7 mouse cellular contexts compared by ENCODE assay signal in genomic region chr4:134453619-134454400, GRCm38 (mm10). TPM values are rescaled to one million over a fixed set of nuclear protein-coding genes. Genes with fewer than 3 reads are reported as not detected.
DNase-seq lines count a peak whose midpoint lies in the region.

No protein-coding gene starts in this region.

- no peaks in the 10 kb centered on the region for H3K9me3 ChIP-seq in embryonic facial prominence, embryonic 10.5 days

- peak overlapping the region; percentile 37 for H3K4me3 ChIP-seq in embryonic facial prominence, embryonic 10.5 days

- H3K27me3 ChIP-seq in embryonic facial prominence, embryonic 10.5 days (replicated peaks; ENCODE audit: low read depth, poor library complexity, severe bottlenecking) = peaks cover 66% of the 10 kb centered on the region

- H3K36me3 ChIP-seq in embryonic facial prominence, embryonic 10.5 days (replicated peaks) = no peaks in the 10 kb centered on the region

- H3K4me1 ChIP-seq in embryonic facial prominence, embryonic 10.5 days = peaks cover 49% of the 10 kb centered on the region

- DNase-seq in right cerebral cortex, postnatal 25 days = peak; percentile 42
- no peak for DNase-seq in right cerebral cortex, postnatal 4 days
- DNase-seq in embryonic facial prominence, embryonic 10.5 days (ENCODE audit: low spot score) = peak; percentile 46
- peak; percentile 34 for DNase-seq in kidney, postnatal 10 days
- peak; percentile 38 to 62 for DNase-seq in thymus, postnatal 36 days
- no peak for DNase-seq in gastrocnemius, postnatal 10 days
- no peak for DNase-seq in heart, adult 8-10 months (ENCODE audit: low spot score)

- 25% methylated on average over 34 of the region's 34 CpGs for WGBS in embryonic facial prominence, embryonic 10.5 days

- H3K27ac ChIP-seq in embryonic facial prominence, embryonic 10.5 days (replicated peaks) = no peak overlapping the region; the same call in 1 of the 2 replicates

RNA-seq across cellular contexts. Expression of gene Stmn1, which starts 14.3 kb away (rescaled TPM):
- polyA plus RNA-seq in embryonic facial prominence, embryonic 10.5 days (2016; fragmentation: Nextera tagmentation; extraction: Ambion mirVana) = 2,394 and 2,556 TPM in 2 replicates
- total RNA-seq in gastrocnemius, postnatal 10 days (2021) = 10 to 100 TPM; 71.2 to 74.5 TPM
- 10 to 100 TPM; 20.8 to 26.2 (median 22.0) TPM for total RNA-seq in heart, adult 8-10 months (2022)

RNA-seq across cellular contexts. Expression of gene Paqr7, which starts 42.7 kb away (rescaled TPM):
- polyA plus RNA-seq in embryonic facial prominence, embryonic 10.5 days (2016; fragmentation: Nextera tagmentation; extraction: Ambion mirVana) = 1.2 and 2.1 TPM in 2 replicates
- 1 to 10 TPM; 6.5 to 6.8 TPM for total RNA-seq in gastrocnemius, postnatal 10 days (2021)
- total RNA-seq in heart, adult 8-10 months (2022) = 10 to 100 TPM; 15.8 to 28.8 (median 20.2) TPM

RNA-seq across cellular contexts. Expression of gene Aunip, which starts 57.0 kb away (rescaled TPM):
- 28.2 and 28.6 TPM in 2 replicates for polyA plus RNA-seq in embryonic facial prominence, embryonic 10.5 days (2016; fragmentation: Nextera tagmentation; extraction: Ambion mirVana)
- 1 to 10 TPM in 1 of 2 experiments, under 1 TPM in 1; 0.99 to 1.2 TPM for total RNA-seq in gastrocnemius, postnatal 10 days (2021)
- under 1 TPM in 1 of 4 experiments, not detected in 3; 0.20 TPM for total RNA-seq in heart, adult 8-10 months (2022)

RNA-seq across cellular contexts. Expression of gene Pafah2, which starts 57.7 kb away (rescaled TPM):
- 7.0 and 8.3 TPM in 2 replicates for polyA plus RNA-seq in embryonic facial prominence, embryonic 10.5 days (2016; fragmentation: Nextera tagmentation; extraction: Ambion mirVana)
- total RNA-seq in gastrocnemius, postnatal 10 days (2021) = 1 to 10 TPM; 2.4 to 2.9 TPM
- total RNA-seq in heart, adult 8-10 months (2022) = 10 to 100 TPM in 1 of 4 experiments, 1 to 10 TPM in 3; 6.8 to 10.7 (median 9.1) TPM

Comparison
In these comparisons a context has a peak if more than half of its experiments do, and no peak if none do; other contexts are left out.
1. DNase-seq: peak in right cerebral cortex, postnatal 25 days (single experiment), embryonic facial prominence, embryonic 10.5 days (single experiment), kidney, postnatal 10 days (single experiment) and thymus, postnatal 36 days (2 of 2); none in right cerebral cortex, postnatal 4 days (single experiment), gastrocnemius, postnatal 10 days (single experiment) and heart, adult 8-10 months (single experiment).